Mouse (Mus musculus): ENCODE results near the gene Slc25a14.

The Slc25a14 gene

DNA sequence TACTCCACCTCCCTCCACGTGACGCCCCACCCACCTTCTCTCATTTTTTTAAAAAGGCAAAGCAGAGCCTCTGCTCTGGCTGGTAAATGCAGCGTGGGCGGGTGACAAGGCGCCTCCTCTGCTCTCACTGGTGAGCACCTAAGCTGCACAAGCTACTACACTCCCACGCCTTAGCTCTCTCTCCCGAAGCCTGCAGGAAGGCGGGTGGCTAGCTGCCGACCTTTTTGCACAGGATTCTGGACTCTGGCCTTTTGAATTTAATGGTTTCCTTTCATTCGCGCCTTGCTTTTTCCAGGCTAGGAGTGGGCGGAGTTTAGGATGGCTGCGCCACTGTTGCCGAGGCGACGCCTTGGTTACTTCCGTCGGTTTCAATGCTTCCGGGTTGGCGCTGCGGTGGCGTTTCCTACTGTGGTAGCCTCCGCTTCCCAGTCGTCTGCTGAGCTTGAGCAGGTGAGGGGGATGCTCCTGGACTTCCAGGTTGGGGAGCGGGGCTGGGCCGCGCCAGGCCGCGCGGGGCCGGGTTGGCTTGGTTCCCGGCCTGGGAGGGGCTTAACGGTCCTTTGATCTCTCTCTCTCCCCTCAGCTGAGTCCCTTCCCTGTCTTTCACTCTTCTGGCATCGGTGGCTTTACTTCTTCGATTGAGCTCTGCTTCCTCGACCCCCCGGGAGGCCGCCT is at the start of gene Slc25a14:
Gene Slc25a14, plus strand, starts transcription at position 35 of the 675 bp plus-strand sequence.
- peak; percentile 54 to 60 for DNase-seq (ENCODE audit: low spot score in 2 of 2)

DNA sequence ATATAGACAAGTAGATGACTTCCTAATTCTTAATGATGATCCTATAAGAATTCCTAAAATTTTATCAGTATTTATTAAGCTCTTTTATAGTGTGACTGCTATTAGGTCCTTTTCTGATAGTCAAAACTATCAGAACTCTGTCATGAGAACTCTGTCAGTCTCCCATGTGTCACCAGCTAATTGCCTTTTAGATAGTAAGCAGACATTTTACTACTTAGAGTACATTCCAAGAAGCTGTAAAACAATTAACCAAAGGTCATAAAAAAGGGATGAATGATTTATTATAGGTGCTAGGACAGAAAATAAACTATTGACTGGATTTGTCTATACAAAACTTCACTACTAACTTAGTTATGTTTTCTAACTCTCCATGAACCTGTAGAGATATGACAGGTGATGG is 39.9 kb upstream of the Slc25a14 start:
- DNase-seq (ENCODE audit: low spot score in 2 of 2) = no peak

DNA sequence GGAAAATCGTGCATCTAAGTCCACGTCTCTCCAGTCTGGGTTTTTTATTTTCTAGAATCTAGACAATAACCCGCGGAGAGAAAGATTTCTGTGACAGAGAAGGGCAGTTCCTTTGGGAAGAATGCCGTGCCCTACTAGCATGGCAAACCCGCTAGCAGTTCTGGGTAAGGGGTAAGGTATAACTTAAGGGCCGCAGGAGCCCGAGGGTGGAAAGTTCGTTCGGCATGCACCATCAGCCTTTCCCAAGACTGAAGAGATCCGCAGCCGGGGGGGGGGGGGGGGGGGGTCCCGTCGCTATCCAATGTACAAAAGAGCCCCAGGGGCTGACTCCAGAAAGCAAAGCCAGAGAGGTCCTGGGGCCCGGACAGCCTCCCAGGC is 29.5 kb upstream of the Slc25a14 start:
- no peak for DNase-seq (ENCODE audit: low spot score in 2 of 2)

DNA sequence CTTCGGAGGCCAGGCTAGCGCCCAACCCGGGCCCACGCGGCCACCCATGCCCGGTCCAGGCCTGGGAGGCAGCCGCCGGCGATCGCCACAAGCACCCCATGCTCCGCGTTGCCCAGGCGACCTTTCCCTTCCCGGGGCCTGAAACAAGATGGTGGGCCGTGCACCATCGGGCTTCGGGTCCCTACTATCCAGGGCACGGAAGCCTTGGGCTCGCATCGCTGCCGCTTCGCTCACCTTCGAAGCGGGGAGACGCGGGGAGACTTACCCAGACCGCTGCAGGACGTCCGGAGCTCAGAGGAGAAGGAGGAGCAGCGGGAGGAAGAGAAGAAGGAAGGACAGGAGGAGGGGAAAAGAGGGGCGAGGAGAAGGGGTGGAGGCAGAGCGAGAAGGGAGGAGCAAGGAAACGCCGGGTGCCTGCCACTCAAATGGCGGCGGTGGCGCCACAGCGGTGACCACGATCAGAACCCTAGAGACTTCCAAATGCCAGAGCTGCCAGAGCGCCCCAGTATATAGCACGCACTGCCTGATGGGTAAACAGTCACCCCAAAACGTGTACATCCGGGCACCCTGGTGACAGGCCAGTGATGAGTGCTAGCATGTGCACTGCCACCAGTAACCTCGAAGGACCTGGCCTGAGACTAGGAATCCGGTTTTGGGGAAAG is 29.0 kb upstream of the Slc25a14 start, which contains the start of gene Zfp280c:
Gene Zfp280c, minus strand, starts transcription at position 406 of the 662 bp plus-strand sequence.
- DNase-seq (ENCODE audit: low spot score in 2 of 2) = peak; percentile 69 to 72

DNA sequence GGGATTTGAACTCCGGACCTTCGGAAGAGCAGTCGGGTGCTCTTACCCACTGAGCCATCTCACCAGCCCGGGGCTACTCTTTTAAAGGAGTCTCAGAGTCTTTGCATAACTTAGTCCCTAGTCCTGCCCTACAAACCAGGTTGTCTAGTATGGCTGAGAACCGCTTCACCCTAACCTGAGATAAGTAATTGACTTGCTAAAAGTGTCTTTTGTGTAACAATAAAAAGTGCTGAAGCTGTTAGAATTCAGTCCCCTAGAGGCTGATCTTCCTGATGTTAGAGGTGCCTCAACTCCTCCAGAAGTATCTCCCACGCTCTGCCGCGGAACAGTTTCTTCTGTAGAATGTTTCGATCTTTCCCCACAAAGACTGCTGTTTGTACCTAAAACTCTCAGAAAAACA is 27.2 kb upstream of the Slc25a14 start:
- no peak for DNase-seq (ENCODE audit: low spot score in 2 of 2)

DNA sequence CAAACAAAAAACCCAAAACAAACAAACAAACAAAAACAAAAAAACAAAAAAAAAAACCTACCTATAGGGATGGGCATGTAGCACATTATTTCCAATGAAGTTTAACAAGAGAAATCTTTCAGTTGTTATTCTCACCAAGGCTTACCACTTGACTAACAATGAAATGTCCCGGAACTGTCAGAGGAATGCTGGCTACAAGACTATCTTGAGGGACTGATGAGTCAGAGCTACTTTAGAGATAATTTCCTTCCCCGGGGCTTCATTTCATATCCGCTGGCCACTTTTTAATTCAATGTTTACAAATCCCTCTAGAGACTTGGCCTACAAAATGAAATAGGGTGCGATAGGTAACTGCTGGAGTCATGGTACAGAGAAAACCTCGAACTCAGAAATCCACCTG is 26.3 kb upstream of the Slc25a14 start:
- no peak for DNase-seq (ENCODE audit: low spot score in 2 of 2)

DNA sequence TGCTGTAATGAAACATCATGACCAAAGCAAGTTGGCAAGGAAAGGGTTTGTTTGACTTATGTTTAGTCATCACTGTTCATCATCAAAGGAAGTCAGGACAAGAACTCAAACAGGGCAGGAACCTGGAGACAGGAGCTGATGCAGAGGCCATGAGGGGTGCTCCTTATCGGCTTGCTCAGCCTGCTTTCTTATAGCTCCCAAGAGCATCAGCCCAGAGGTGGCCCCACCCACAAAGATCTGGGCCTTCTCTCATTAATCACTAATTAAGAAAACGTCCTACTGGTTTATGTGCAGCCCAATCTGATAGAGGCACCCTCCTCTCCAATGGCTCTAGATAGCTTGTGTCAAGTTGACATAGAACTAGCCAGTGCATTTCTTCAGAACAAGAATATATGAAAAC is 18.3 kb upstream of the Slc25a14 start:
- no peak for DNase-seq (ENCODE audit: low spot score in 2 of 2)

DNA sequence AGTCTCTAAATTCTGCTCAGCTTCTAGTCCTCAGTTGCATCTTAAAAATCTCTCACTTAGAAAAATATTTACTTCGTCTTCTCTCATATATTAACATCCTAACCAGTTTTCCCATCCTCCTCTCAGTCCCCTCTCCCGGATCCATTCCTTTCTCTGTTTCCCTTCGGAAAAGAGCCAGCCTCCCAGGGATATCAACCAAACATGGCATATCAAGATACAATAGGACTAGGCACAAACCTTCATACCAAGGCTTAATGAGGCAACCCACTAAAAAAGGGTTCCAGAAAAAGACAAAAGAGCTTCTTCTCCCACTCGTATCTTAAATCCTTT is 199 bp upstream of the Slc25a14 start:
- no peak for DNase-seq (ENCODE audit: low spot score in 2 of 2)

DNA sequence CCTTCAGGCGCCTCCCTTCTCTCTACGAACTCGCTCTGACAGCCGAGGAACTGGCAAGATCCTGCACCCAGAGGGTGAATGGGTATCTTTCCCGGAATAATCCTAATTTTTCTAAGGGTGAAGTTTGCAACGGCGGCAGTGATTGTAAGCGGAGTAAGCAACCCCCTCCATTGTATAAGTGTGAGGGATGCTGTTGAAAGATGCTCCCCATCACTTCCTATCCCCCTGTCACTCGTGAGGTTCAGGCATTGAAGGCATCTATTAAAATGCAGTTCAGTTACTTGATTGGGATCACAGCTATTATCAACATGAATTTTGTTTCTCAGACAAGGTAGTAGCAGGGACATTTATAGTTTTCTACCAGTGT is 824 bp downstream of the Slc25a14 start:
- no peak for DNase-seq (ENCODE audit: low spot score in 2 of 2)

DNA sequence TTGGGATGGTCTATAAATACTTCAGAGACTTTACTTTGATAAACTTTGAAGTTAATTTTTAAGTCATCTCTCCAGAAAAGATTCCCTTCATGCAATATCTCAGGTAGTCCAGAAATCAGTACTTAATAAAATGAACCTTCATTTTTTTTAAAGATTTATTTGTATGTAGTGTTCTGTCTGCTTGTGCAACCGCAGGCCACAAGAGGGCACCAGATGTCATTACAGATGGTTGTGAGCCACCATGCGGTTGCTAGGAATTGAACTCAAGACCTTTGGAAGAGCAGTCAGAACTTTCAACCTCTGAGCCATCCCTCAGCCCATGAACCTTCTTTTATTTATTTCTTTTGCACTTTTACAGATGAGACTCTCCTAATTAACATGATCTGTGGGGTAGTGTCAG is 13.8 kb downstream of the Slc25a14 start:
- peak in 1 of 2 experiments; percentile 6 for DNase-seq (ENCODE audit: low spot score in 2 of 2)

DNA sequence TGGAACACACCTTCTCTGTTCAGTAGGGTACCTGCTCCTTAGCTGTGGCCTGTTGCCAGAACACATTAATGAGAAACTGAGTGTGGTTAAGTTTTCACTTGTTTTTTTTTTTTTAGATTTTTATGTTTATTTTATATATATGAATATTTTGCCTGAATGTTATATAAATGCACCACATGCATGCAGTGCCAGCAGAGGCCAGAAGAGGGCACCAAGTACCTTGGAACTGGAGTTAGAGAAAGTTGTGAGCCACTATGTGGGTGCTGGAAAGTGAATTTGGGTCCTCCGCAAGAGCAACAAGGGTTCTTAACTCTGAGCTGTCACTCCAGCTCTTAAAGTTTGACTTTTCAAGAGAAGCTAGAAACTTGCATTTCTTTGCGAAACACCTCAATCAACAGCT is 20.9 kb downstream of the Slc25a14 start:
- DNase-seq (ENCODE audit: low spot score in 2 of 2) = peak; percentile 6 to 13

DNA sequence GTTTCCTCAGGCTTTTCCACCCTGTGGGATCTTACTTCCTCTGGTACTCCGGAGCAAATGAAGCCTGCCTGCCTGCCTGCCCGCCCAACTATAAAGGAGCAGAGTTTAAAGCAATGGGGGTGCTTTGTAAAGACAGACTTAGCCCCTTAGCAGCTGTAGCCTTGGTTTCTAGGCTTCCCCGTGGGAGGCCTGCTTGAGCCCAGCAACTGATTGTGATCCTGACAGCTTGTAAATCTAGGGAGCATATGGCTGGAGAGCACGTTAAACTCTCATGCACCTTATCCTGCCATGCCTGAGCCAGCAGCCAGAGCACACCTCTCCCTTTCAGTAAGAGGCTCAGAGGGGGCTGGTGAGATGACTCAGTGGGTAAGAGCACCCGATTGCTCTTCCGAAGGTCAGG is 43.6 kb downstream of the Slc25a14 start:
- DNase-seq (ENCODE audit: low spot score in 2 of 2) = no peak

DNA sequence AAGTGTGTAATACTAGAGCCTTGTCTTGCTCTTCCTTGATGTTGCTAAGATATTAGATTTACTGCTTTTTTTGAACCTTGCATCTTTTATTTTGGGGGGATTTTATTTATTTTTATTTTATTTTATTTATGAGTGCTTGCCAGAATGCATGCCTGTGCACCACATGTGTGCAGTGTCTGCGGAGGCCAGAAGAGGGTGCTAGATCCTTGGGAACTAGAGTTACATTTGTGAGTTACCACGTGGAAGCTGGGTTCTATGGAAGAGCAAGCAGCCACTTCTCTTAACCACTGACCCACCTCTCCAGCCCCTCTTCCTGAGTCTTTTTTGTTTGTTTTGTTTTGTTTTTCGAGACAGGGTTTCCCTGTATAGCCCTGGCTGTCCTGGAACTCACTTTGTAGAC is 46.4 kb downstream of the Slc25a14 start:
- no peak for DNase-seq (ENCODE audit: low spot score in 2 of 2)

DNA sequence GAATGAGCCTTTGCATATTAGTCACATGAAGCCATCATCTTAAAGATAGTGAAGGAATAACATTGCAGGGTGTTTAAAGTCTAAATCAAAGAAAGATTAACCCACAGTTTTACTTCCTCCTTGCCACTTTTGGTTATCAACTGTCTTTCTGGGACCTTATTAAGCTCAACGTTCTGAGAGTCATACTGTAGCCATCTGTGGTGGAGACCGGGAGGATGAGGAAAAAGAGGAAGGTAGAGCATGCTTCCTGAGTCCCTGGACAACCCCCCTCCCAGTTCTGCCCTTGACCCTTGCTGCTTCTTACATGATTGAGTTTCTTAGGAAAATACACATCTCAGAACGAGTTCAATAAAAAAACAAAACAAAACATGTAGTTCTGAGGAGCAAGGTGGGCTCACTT is 48.5 kb downstream of the Slc25a14 start:
- no peak for DNase-seq (ENCODE audit: low spot score in 2 of 2)

DNA sequence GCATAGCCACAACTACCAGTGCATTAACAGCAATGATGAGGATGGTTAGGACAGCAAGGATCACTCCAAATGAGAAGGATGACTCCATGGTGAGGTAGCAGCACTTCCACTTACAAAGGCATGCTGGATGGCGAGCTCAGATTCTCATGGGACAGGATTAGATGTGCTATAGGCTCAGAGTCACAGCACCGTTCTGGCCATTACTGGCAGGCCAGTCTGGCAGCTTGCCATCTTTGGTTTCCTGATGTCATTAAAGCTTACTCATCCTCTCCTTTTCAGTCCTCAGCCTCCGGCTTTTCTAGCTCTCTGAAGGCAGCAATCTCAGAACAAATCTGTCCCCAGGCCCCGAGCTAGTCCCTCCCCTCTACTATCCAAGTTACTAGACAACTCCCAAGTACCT is 51.0 kb downstream of the Slc25a14 start, which contains the start of gene Gpr119:
Gene Gpr119, minus strand, starts transcription at position 308 of the 400 bp plus-strand sequence.
- DNase-seq (ENCODE audit: low spot score in 2 of 2) = no peak

DNA sequence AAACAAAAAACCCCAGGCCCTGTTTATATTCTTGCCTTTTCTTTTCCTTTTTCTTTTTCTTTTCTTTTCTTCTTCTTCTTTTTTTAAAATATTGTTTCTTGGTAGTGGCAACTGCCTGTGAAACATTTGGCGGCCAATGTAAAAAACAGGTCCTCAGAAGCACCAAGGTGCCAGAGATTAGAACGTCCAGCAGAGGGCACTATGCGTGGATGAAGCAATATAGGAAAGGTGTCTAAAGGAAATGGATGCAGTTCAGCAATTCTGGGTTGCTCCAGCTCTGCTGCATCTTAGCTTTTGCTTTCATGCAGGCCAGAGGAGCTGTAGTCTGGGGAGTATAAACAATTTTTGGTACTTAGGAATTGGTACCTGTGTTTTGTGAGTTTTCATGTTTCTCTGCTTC is 60.2 kb downstream of the Slc25a14 start:
- peak; percentile 6 to 30 for DNase-seq (ENCODE audit: low spot score in 2 of 2)

DNA sequence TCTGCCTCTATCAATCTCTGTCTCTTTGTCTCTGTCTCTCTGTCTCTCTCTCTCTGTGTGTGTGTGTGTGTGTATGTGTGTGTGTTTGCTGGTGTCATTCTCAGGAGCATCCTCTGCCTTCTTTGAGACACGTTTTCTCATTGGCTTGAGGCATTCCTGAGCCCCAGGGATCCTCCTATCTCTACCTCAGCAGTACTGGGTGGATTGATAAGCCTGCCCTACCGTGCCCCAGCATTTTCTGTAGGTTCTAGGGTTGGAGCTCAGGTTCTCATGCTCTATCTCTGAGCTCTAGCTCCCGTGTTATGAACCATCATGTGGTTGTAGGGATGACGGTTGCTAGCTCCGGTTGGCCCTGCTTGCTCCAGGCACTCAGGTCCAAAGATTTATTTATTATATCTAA is 60.6 kb downstream of the Slc25a14 start:
- no peak for DNase-seq (ENCODE audit: low spot score in 2 of 2)

DNA sequence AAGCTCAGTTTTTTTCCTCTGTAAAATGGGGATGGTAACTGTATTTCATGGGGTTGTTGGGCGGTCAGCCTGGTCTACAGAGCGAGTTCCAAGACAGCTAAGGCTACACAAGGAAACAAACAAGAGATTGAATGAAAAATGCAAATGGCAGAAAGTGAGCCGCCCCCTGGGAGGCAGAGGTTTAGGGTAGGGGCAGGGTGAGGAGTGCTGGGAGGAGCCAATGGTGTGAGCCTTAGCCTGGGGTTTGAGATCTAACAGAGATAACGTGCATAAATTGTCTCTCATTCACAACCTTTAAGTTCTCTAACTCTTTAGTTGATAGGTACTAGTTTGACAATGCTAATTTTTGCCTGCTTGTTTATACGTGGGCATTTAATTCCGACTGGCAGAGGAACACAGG is 71.2 kb downstream of the Slc25a14 start:
- DNase-seq (ENCODE audit: low spot score in 2 of 2) = no peak

DNA sequence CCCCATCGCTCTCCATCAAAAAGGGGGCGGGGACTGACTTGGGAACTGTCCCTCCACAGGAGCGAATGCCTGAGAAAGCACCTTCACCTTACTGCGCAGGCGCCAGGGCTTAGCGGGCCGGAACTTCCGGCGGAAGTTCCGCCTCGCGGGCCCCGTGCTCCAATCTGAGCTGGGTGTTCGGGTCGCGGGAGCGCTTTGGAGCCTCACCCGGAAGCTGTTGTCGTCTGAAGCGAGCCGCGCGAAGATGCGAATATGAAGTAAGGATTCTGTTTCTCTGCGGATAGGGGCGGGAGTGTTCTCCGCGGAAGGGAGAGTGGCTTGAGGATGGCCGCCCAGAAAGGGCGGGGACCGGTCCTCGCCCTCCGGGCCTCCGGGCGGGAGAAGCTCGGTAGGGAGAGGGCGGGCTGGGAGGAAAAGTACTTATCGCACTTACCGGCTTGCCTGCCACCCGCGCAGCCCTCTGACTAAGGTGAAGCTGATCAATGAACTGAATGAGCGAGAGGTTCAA is 71.7 kb downstream of the Slc25a14 start, which contains the start of gene Rbmx2:
Gene Rbmx2, plus strand, starts transcription at position 141 of the 508 bp plus-strand sequence.
- peak; percentile 82 to 85 for DNase-seq (ENCODE audit: low spot score in 2 of 2)

DNA sequence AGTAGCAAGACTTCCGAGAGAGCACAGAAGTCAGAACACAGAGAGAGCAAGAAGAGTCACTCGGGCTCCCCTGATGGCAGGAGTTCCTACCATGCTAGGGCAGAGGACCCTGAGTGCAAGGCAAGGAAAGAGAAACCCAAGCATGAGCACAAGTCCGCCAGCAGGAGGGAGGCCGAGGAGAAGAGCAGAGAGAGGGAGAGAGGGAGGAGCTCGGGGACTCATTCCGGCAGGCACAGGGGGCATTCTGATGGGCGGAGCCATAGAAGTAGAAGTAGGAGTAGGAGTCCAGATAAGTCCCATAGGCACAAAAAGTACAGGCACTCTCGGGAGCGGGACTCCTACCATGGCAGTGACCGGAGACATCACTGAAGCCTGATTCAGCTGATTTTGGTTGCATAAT is 86.5 kb downstream of the Slc25a14 start:
- no peak for DNase-seq (ENCODE audit: low spot score in 2 of 2)

Data from thymus, postnatal 10 days (tissue).